Mouse (Mus musculus) kidney, postnatal 0 days (tissue): ENCODE results near the gene Smoc2. TPM values are rescaled to one million over a fixed set of nuclear protein-coding genes. Genes with fewer than 3 reads are reported as not detected.

ENCODE experiments used
- ATAC-seq: fragments of 200-750 bp; cut with Nextera tagmentation; replicated peaks from 2 replicates; pipeline ENCODE4 v1.8.0; 2017; ENCODE audit warnings: low read depth, moderate number of reproducible peaks, moderate TSS enrichment, moderate library complexity; ENCODE audit not compliant: low FRiP score
- DNase-seq: peaks from one replicate; pipeline ENCODE4 v3.0.0-alpha.2; 2016; ENCODE audit warnings: low spot score
- H3K27ac ChIP-seq: fragments of 300-500 bp; sonication (generic); 2 replicates; pipeline ENCODE4 v1.5.1; 2014; ENCODE audit warnings: mild to moderate bottlenecking
- H3K27me3 ChIP-seq: fragments of 300-500 bp; sonication (generic); 2 replicates; pipeline ENCODE4 v1.6.1; 2014; ENCODE audit warnings: low read length, mixed read lengths; ENCODE audit not compliant: insufficient read depth
- H3K36me3 ChIP-seq: fragments of 300-500 bp; sonication (generic); 2 replicates; pipeline ENCODE4 v1.6.1; 2014; ENCODE audit warnings: low read length, mixed read lengths; ENCODE audit not compliant: insufficient read depth
- H3K4me1 ChIP-seq: fragments of 300-500 bp; sonication (generic); replicated peaks from 2 replicates; pipeline ENCODE4 v1.6.1; 2014; ENCODE audit warnings: antibody characterized with exemption, low read length, mixed read lengths; ENCODE audit not compliant: insufficient read depth
- H3K4me2 ChIP-seq: fragments of 300-500 bp; sonication (generic); 2 replicates; pipeline ENCODE4 v1.6.1; 2014; ENCODE audit warnings: mild to moderate bottlenecking, low read length, moderate library complexity, mixed read lengths
- H3K4me3 ChIP-seq: fragments of 300-500 bp; sonication (generic); replicated peaks from 2 replicates; pipeline ENCODE4 v1.5.1; 2014; ENCODE audit warnings: low read depth, low read length
- H3K9ac ChIP-seq: fragments of 300-500 bp; sonication (generic); 2 replicates; pipeline ENCODE4 v1.6.1; 2014; ENCODE audit warnings: low read depth, low read length
- H3K9me3 ChIP-seq: fragments of 300-500 bp; sonication (generic); replicated peaks from 2 replicates; pipeline ENCODE4 v1.6.1; 2016; ENCODE audit warnings: low read length, inconsistent platforms, mixed read lengths
- CTCF ChIP-seq: IDR thresholded peaks from 2 replicates; pipeline ENCODE4 v1.5.1; 2016; ENCODE audit warnings: antibody characterized with exemption, low read depth, mild to moderate bottlenecking, moderate library complexity
- WGBS: fragments of 180-500 bp; shearing (Covaris S2); extraction: QIAGEN DNeasy Blood & Tissue Kit; methylation state at CpG from one replicate; pipeline ENCODE4 v1.1.7; 2014; 5-methylcytosine and 5-hydroxymethylcytosine counted together
- polyA plus RNA-seq: library from polyadenylated mRNA; unstranded; fragments of >200 nt; fragmentation: Nextera tagmentation; extraction: Ambion mirVana; gene quantifications from 2 replicates; pipeline ENCODE4 v1.2.1, GENCODE M21; 2015

Smoc2 gene
- polyA plus RNA-seq, 1 experiment from 2014 or later: 57.5 TPM

DNA sequence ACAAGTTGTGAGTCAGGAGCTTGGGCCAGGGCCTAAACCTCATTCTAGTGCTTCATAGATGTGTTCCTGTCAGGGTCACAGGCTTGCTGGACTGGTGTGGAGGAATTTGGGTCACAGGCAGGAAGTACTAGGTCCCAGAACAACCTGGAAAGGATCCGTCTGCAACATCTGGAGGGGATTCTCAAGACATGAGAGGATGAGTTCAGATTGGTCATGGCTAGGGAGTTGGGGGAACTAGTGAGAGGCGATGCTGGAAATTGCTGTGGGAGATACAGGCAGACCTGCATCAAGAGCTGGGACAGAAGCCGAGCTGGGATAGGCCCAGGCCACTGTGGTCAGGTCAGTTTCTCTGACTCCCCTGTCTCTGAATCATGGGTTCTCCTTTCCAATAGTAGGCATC lies 15.8 kb downstream of the Smoc2 start:
- H3K27ac ChIP-seq: no peak overlapping the region
- no peak overlapping the region for H3K4me3 ChIP-seq
- 85% methylated on average over 3 of the region's 3 CpGs for WGBS
- H3K9me3 ChIP-seq: no peaks in the 10 kb centered on the region
- ATAC-seq (no peak), DNase-seq (no peak)
- TF ChIP-seq CTCF: no peak
- H3K4me1 ChIP-seq: no peaks in the 10 kb centered on the region
- H3K4me2 ChIP-seq: no peak overlapping the region
- no peak overlapping the region for H3K9ac ChIP-seq
- no peaks in the 10 kb centered on the region for H3K27me3 ChIP-seq
- H3K36me3 ChIP-seq: no peaks in the 10 kb centered on the region

GRCm38 (mm10) chr17:14300361-14300760 lies 21.1 kb downstream of the Smoc2 start:
- DNase-seq: no peak
- WGBS: 85% methylated on average over 5 of the region's 5 CpGs
- no peak overlapping the region for H3K4me3 ChIP-seq
- H3K4me2 ChIP-seq: no peak overlapping the region
- no peak overlapping the region for H3K9ac ChIP-seq
- no peaks in the 10 kb centered on the region for H3K36me3 ChIP-seq
- TF ChIP-seq CTCF: no peak
- H3K4me1 ChIP-seq: no peaks in the 10 kb centered on the region
- H3K27me3 ChIP-seq: no peaks in the 10 kb centered on the region
- no peak for ATAC-seq
- no peaks in the 10 kb centered on the region for H3K9me3 ChIP-seq
- no peak overlapping the region for H3K27ac ChIP-seq

GRCm38 (mm10) chr17:14301491-14302344 lies 22.4 kb downstream of the Smoc2 start:
- Histone ChIP-seq H3K4me3 (no peak overlapping the region), H3K4me2 (no peak overlapping the region), H3K27me3 (no peaks in the 10 kb centered on the region), H3K4me1 (no peaks in the 10 kb centered on the region), H3K27ac (no peak overlapping the region), H3K36me3 (no peaks in the 10 kb centered on the region), H3K9me3 (no peaks in the 10 kb centered on the region), H3K9ac (no peak overlapping the region)
- TF ChIP-seq CTCF: no peak
- no peak for DNase-seq
- no peak for ATAC-seq
- WGBS: 35% methylated on average over 7 of the region's 7 CpGs

GRCm38 (mm10) chr17:14302356-14302755 lies 23.1 kb downstream of the Smoc2 start:
- no peaks in the 10 kb centered on the region for H3K27me3 ChIP-seq
- no peaks in the 10 kb centered on the region for H3K4me1 ChIP-seq
- no peak for DNase-seq
- no peak overlapping the region for H3K9ac ChIP-seq
- ATAC-seq: no peak
- 35% methylated on average over 6 of the region's 6 CpGs for WGBS
- TF ChIP-seq CTCF: 0 out of 2 replicates have a peak, but pooled peaks have one; percentile 16
- H3K4me2 ChIP-seq: no peak overlapping the region
- no peaks in the 10 kb centered on the region for H3K9me3 ChIP-seq
- no peak overlapping the region for H3K4me3 ChIP-seq
- H3K27ac ChIP-seq: no peak overlapping the region
- no peaks in the 10 kb centered on the region for H3K36me3 ChIP-seq

DNA sequence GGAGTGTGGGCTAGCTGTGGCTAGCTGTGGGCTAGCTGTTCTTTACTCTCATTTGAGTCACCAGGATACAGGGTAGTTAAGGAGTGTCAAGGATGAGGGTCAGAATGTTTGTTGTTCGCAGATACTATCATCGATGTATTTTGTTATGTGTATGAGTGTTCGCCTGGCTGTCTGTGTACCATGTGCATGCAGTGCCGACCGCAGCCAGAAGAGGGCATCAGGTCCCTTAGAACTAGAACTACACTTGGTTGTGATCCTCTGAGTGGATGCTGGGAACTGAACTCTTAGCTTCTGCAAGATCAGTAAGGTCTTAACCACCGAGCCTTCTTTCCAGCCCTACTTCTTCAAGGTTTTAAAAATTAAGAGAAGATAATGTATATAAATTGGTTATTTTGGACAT lies 24.4 kb downstream of the Smoc2 start:
- TF ChIP-seq CTCF: peak; percentile 32; the same call in 1 of the 2 replicates
- Histone ChIP-seq H3K27ac (no peak overlapping the region), H3K4me3 (no peak overlapping the region), H3K9me3 (no peaks in the 10 kb centered on the region), H3K27me3 (no peaks in the 10 kb centered on the region), H3K4me2 (no peak overlapping the region), H3K4me1 (no peaks in the 10 kb centered on the region), H3K36me3 (no peaks in the 10 kb centered on the region), H3K9ac (no peak overlapping the region)
- no peak for ATAC-seq
- DNase-seq: no peak
- WGBS: 97% methylated on average over 6 of the region's 6 CpGs

DNA sequence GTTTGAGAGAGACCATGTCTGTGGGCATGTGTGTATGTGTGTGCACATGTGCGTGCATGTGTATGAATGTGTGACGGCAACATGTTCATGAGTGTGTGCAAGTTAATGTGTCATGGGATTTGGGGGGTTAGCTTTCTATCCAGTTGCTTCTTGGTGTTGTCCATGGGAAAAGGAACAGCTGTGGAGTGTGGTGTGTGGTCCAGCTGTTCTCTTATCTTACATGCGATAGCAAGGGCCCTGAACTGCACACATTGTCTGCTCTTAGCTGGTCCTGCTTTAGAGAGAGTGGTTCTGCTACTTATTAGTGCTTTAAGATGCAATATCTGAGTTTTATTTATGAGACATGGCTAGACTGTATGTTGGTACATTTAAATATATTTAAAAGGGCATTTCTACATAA lies 30.6 kb downstream of the Smoc2 start:
- no peak for TF ChIP-seq CTCF
- ATAC-seq (no peak), DNase-seq (peak; percentile 49)
- Histone ChIP-seq H3K4me1 (no peaks in the 10 kb centered on the region), H3K9ac (no peak overlapping the region), H3K36me3 (no peaks in the 10 kb centered on the region), H3K27ac (no peak overlapping the region), H3K4me3 (no peak overlapping the region), H3K9me3 (no peaks in the 10 kb centered on the region), H3K27me3 (no peaks in the 10 kb centered on the region), H3K4me2 (no peak overlapping the region)
- WGBS: 77% methylated on average over 3 of the region's 3 CpGs

DNA sequence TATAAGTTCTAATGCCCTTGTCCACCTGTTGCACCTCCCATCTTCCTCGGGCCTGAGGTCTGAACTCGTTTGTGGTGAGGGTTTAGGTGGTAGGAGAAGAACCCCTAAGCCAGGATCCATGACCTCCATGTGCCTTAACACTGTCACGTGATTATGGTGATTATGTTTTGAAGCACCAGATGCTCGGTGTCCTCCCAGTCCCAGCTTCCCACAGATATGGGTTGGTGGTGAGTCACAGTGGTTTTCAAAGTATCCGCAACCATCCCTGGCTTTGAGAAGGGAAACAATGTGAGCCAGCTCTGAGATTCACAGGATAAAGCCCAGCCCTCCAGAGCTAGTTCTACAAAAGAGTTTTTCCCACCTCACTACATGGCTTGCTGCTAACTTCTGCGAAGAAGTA lies 33.1 kb downstream of the Smoc2 start:
- DNase-seq (no peak), ATAC-seq (no peak)
- H3K4me1 ChIP-seq: no peaks in the 10 kb centered on the region
- no peaks in the 10 kb centered on the region for H3K27me3 ChIP-seq
- no peaks in the 10 kb centered on the region for H3K36me3 ChIP-seq
- H3K4me3 ChIP-seq: no peak overlapping the region
- no peak overlapping the region for H3K9ac ChIP-seq
- TF ChIP-seq CTCF: no peak
- no peaks in the 10 kb centered on the region for H3K9me3 ChIP-seq
- WGBS: 89% methylated on average over 6 of the region's 6 CpGs
- no peak overlapping the region for H3K4me2 ChIP-seq
- no peak overlapping the region for H3K27ac ChIP-seq
